Mouse (Mus musculus) cerebellum, adult (tissue): Measurements from ENCODE around the gene Pot1a.
A peak's percentile ranks its signal among the peaks of the same experiment; 100 is the strongest.

Experiments used
- ATAC-seq: cut with Nextera tagmentation; 2 replicates; pipeline ENCODE4 v1.9.2; 2017; ENCODE audit warnings: mild to moderate bottlenecking, moderate library complexity, mixed read lengths; ENCODE audit not compliant: insufficient number of reproducible peaks, low FRiP score, low TSS enrichment

Gene Pot1a

GRCm38 (mm10) chr6:25808806-25809495, at the start of gene Pot1a:
TSS of gene Pot1a (minus strand) at chr6:25809246.
- peak; percentile 99 for ATAC-seq

- ATAC-seq: no peak
Observed at GRCm38 (mm10) chr6:25836261-25836660, 27.2 kb upstream of the Pot1a start.

DNA sequence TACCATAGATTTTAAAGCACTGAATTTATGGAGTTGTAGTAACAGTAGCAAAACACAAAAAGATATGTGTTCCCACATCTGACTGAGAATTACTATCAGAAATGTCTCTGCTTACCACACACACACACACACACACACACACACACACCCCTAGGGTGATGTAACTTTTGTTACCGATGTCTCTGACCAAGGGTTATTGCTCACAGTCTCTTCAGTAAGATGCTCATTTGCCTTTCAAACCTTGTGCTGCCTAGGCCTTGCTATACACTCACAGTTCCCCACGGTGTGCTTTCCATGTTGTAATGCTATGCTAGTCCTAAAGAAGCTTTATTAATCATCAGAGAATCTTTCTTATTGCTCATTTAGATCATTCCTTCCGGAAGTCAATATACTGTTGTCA, 3.0 kb downstream of the Pot1a start:
- ATAC-seq: no peak

DNA sequence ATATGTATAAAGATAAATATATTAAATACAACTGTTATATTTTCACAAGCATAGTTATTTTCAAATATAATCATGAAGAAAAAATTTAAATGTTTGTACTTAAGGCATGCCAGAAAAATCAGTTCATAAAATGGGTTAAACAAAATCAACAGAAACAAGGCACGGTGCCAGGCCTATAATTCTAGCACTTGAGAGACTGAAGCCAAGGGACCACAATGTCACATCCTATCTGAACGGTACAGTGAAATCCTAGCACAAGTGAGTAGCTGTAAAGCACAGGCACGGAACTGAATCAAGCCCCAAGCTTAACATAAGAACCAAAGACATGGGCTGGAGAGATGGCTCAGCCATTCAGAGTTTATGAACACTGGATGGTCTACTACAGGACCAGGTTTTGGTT, 6.8 kb downstream of the Pot1a start:
- no peak for ATAC-seq

DNA sequence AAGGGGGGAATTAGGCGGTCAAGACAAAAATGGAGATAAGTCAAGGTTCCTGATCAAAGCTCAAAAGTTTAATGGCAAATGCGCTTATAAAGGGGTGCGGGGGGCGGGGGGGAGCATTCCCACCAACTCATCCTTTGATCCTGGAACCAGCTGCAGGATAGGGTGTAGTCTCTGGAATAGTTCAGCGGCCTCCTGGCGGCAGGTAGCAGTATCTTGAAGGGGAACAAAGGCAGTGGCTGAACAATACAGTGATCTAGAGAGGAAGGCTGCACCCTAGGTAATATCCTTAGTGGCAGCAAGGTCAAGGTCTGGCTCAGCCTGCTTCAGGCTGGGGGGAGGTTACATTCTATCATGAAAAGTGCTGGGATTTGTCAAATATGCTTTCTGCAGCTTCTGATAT, 7.8 kb downstream of the Pot1a start:
- no peak for ATAC-seq

GRCm38 (mm10) chr6:25768238-25768637, 40.8 kb downstream of the Pot1a start:
- ATAC-seq: no peak

DNA sequence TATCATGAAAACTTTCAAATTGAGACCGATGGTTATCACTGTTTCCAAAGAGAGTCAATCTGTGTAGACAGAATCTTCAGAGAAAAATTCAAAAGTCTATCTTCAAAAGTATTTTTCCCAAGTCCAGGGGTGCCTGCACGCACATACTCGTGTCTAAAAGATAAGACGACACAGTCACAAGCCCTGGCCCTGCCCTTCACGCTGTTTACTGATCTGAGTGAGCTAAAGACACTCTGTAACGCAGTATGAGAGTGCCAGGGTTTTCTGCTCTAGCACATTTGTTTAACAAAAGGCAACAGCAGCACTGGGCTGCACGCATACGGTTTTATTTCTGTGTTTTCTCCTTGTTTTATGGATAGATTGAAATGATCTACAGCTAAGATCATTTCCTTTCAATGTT, 41.5 kb downstream of the Pot1a start:
- no peak for ATAC-seq

GRCm38 (mm10) chr6:25767073-25767472, 42.0 kb downstream of the Pot1a start:
- peak; percentile 95 for ATAC-seq

DNA sequence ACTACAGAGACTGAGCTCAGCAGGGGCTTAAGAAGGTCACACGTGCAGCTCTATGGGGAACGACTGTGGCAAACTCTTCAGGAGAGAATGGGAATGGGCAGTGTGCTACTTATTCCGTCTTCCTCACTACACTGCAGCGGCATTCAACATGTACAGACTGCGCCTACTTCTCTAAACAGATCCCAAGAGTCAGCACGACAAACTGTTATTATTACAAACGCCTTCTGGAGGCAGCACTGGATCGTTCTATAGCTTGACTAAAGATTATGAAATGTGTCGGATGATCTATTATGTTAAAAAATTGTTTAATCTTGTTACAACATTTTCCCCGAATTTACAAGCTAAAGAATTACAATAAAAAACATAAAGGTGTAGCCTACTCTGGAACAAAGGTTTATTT, 42.8 kb downstream of the Pot1a start:
- ATAC-seq: no peak

DNA sequence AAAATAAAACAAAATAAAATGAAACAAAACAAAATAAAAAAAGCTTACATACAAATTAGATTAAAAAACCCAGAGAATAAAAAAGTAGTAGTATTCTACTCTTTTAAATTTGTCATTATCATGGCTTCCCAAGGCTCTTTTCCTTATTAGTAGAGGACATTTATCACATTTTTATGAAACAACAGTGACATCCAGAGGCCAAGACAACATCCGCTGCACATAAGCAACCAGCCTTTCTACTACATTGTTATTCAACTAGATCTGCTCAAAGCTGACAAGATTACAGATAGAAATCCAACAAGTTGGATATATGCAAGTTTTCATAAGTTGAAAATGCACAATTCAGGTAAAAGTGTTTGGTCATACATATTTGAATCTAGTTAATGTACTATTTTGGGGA, 56.4 kb downstream of the Pot1a start:
- no peak for ATAC-seq

DNA sequence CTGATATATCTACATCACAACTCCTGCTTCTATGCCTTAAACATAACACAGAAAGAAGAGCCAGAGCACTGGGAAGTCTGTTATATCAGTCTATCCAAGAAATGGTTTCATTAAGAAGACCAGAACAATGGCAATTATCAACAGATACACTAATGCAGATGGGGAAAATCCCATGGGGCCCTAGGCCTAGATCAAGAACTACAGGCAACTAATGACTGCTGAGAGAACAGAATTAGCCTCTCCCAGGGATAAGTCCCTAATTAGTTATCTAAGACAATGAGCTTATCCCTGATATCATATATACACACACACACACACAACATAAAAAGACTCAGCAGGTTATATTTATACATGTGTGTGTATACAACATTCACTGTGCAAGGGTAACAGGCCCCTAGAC, 72.5 kb downstream of the Pot1a start:
- no peak for ATAC-seq

- ATAC-seq: no peak
Observed at GRCm38 (mm10) chr6:25726560-25726959, 82.5 kb downstream of the Pot1a start.

DNA sequence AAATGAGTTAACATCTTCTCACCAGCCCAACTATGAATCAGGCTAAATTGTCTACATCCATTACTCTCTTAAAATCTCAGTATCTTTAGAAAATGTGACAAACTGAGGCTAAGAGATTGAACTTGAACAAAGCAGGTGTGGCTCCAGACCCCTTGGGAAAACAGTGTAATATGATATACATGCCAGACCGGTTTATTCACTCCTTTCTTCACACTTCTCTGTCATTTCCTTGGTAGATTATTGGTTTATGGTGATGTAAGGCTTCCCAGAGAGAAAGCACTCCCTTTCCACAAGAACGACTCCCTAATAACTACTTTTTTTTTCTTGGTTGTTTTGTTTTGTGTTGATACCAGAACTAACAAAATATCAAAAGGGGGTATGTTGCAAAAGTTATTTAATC, 98.4 kb downstream of the Pot1a start:
- ATAC-seq: no peak

- peak; percentile 82; the same call in 1 of the 2 replicates for ATAC-seq
Observed at GRCm38 (mm10) chr6:25709250-25709895, 99.7 kb downstream of the Pot1a start.

GRCm38 (mm10) chr6:25699956-25700355, 109.1 kb downstream of the Pot1a start:
- no peak for ATAC-seq
